Mouse (Mus musculus): Measurements from ENCODE around the gene Akip1.

- no peak for TF ChIP-seq CTCF (IDR thresholded peaks at IDR 0.05; ENCODE audit: low read depth, low read length)
- TF ChIP-seq POLR2A (IDR thresholded peaks at IDR 0.05; ENCODE audit: insufficient read depth, low read length), result no peak
Observed at GRCm38 (mm10) chr7:109712198-109712597, 8.7 kb downstream of the Akip1 start.
